Mouse (Mus musculus): Measurements from ENCODE around the gene Pitpnc1.

DNA sequence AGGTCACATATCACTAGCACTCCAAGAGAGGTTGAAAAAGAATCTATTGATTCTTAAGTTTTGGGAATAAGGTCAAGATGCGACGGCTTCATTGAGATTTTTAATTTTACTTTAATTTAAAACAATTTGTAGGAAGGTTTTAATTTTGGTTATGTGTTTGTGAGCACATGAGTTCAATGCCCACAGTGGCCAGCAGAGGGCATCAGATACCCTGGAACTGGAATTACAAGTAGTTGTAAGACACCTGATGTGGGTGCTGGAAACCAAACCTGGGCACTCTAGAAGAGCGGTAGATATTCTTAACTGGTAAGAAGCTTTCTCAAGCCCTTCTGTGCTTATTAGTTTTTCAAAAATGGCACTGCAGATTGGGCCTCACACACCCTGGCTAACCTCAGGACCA lies 203.0 kb downstream of the Pitpnc1 start:
- peak; percentile 37 for TF ChIP-seq CTCF (IDR thresholded peaks at IDR 0.05; ENCODE audit: low read depth)
- no peak for TF ChIP-seq EP300 (IDR thresholded peaks at IDR 0.05; ENCODE audit: low read depth)
